Mouse (Mus musculus): ENCODE results near the gene Sarm1.

- TF ChIP-seq POLR2A (IDR thresholded peaks at IDR 0.05; ENCODE audit: control insufficient read depth, low read depth, low read length) (no peak), CTCF (IDR thresholded peaks at IDR 0.05; ENCODE audit: control insufficient read depth, insufficient read depth, insufficient replicate concordance, low read depth, low read length) (no peak)
Measured at GRCm38 (mm10) chr11:78467515-78467914, 30.0 kb downstream of the Sarm1 start.
